Mouse (Mus musculus) gonadal fat pad, adult 2 months (tissue): ENCODE data around the gene Psmb7. TPM values are rescaled to one million over a fixed set of nuclear protein-coding genes. Genes with fewer than 3 reads are reported as not detected.

Experiments used
- DNase-seq: peaks from one replicate; pipeline ENCODE4 v3.0.0-alpha.2; 2012; ENCODE audit warnings: low read depth
- polyA plus RNA-seq: library from polyadenylated mRNA; depleted of rRNA; stranded (reverse); fragments of >200 nt; gene quantifications from 2 replicates; pipeline ENCODE4 v1.2.3, GENCODE M21; 2012

Psmb7 gene
- polyA plus RNA-seq, 1 experiment = 118 TPM

DNA sequence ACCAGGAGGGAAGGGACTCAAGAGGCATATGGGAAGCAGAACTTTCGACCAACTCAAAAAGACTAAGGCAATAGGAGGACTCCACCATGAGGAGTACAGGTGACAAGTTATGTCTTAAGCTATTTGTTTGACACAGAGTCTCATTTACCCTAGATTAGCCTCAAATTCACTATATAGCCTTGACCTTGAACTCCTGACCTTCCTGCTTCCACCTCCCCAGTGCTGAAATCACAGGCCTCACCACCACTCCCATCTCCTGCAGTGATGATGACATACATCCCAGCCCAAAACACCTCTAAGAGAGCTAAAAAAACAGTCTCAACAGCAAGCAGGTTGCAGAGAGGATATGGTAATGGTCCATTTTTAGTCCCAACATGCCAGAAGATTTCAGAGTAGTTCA lies 2.1 kb downstream of the Psmb7 start:
- no peak for DNase-seq

DNA sequence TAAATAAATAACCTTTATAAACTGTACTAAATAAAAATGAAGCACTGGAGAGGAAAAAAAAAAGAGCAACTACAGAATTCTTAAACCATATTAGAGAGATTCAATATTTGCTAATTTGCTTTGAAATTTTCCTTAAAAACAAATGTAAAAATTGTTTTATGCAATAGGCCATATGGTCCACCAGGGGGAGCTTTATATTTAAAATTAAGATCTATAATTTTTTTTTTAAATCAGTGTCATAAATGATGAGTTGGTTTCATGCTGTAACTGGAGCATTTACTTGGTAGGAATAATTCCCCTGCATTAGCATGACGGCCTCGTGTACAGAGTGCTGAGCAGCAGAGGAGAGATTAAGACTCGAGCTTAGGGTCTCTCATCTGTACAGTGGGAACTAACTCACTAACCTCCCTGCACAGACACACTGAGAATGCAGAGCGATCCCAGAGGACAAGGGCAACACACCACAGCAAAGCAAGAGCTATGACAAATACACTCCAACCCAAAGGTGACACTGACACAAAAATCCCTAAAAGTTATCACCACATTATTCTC lies 6.1 kb downstream of the Psmb7 start:
- no peak for DNase-seq

DNA sequence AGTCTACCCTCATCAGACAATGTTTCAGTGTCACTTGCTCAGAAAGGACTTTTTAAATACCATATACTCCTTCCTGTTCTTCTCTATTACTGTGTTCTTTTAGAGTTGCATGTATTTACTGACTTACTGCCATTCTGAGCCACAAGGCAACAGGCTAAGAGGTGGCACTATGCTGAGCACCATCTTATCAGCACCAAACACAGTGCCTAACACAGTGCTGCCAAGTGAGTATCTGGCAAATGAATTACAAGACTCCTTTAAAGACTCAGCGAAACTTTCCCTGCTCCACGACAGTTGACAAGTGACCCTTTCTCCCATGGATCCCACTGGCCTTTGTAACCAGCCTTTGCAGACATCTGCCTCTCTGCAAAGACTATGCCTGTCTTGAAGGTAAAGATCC lies 13.3 kb downstream of the Psmb7 start:
- no peak for DNase-seq

DNA sequence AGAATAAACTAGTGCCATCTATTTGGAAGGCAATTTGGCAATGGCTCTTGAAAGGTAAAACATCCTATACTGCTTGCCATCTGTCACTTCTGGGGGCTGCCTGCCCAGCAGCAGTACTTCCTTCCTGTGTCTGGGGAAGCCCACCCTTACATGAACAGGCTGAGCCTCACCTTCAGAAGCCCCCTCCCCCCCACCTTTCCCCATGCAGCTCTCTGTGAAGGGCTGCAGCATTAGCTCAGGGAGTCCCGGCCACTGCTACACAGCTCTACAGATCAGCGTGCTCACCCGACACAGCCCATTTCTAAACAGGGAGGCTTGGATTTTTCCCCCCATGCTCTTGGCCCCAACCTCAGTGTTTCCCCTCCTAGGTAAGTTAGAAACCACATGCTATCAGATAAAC lies 14.4 kb downstream of the Psmb7 start:
- no peak for DNase-seq

DNA sequence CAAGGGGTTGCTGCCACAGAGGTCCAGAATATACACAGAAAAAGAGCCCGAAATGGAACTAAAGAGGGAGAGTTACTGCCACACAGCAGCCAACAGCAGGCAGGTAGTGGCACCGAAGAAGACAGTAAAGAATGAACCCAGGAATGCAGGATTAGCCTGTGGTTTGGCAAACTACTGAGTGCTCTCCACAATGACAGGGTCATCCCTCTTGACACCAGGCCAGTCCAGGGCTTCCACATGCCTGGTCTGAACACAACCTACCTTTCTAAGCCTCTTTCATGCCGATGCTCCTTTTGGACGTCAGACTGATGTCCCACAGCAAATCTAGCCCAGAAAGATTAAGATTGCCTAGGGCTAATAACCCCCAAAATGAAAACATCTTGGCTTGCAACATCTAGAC lies 15.1 kb downstream of the Psmb7 start:
- DNase-seq = no peak

DNA sequence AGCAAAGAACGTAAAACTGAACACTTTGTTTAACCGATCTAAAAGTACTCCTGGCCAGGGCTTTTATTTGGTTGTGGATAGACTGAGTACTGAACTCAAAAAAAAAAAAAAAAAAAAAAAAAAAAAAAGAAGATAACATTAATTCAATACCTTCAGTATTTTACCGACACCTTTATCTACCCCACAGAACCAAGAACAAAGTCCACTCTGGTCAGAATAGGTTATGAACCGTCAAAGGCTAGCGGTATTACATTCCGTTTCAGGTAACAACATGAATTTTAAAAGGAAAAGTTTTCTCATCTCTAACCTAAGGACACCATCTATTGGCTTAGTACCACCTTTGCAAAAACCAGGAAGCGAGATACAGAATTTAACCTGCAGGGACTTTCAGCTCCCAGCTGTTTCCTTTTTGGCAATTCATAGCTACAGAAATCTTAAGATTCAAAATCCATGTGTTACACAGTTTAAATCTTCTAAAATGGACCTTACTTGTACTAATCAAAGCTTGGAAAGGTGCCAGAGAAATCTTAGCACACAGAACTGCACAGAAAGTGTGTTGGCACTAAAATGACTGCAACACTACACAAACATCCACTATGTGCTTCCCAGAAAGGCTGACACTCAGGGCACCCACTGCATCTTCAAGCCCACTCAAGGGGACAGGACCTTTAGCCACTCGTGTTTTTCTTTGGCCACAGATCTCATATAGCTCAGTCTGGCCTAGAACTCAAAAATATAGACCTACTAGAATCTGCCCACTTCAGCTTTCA lies 19.9 kb downstream of the Psmb7 start:
- no peak for DNase-seq

DNA sequence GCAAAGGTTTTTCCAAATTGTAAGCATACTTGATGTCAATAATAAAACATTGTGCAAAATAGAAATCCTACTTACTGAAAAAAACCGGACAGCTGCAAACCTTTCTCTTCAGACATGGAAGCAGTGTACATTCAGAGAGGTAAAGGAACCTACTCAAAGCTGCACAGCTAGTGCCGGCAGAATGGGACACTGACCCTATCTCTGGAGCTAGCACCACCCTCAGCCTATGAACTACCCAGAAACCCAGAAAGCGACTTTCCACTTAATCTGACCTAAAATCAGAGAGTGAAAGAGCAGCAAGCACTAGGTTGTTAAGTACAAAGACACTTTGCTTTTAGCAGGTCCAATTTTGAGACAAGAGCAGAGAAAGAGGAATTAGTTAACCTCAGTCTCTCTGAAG lies 20.5 kb downstream of the Psmb7 start:
- no peak for DNase-seq

DNA sequence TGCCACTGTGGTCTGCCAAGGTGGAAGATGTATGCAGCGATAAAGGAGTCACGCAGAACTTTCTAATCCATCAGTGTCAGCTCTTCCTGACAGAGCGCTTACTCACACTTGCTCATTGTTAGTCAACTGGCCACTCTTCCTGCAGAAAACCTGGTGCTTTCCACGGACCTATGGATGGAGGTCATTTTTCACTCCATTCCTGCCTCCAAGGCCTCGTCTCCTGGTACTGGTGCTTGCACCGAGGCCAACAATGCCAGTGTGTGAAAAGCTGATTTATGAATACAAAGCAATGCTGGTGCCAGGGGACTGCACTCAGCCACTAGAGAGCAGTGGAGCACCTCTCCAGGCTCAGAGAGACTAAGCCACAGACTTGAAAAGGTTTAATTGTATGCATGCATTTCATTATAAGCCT lies 22.3 kb downstream of the Psmb7 start:
- no peak for DNase-seq

DNA sequence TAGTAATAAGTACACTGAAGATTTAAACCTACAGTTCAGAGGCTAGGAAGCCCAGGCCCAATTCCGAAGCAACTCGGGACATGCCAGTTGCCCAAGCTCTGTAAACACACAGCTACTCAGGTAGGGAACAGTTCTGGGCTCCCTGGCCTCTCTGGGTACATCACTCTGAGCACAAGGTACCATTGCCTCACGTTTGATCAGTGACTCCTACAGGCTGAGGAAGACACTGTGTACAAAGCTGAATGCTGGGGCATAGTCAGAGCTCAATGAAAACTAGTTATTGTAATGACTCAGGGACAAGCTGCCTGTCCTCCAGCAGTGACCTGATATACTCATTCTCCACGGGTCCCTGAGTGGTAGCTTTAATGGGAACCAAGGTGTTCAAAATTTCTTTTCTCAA lies 22.8 kb downstream of the Psmb7 start:
- no peak for DNase-seq

DNA sequence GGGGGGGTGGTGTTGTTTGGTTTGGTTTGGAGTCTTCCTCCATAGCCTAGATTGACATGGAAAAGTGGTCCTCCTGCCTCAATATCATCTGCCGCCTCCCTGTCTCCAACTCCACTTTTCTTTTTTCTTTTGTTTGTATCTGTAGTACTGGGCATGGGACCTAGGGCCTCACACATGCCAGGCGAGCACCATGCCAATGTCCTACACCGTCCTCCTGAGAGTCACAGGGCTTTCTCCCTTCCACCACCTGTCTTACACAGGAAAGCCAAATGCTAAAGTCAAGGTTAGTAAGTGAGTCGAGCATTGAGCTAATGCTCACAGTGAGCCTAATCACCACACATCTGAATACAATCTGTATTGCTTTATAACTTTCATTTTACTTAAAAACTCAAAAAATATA lies 24.1 kb downstream of the Psmb7 start:
- DNase-seq = no peak

DNA sequence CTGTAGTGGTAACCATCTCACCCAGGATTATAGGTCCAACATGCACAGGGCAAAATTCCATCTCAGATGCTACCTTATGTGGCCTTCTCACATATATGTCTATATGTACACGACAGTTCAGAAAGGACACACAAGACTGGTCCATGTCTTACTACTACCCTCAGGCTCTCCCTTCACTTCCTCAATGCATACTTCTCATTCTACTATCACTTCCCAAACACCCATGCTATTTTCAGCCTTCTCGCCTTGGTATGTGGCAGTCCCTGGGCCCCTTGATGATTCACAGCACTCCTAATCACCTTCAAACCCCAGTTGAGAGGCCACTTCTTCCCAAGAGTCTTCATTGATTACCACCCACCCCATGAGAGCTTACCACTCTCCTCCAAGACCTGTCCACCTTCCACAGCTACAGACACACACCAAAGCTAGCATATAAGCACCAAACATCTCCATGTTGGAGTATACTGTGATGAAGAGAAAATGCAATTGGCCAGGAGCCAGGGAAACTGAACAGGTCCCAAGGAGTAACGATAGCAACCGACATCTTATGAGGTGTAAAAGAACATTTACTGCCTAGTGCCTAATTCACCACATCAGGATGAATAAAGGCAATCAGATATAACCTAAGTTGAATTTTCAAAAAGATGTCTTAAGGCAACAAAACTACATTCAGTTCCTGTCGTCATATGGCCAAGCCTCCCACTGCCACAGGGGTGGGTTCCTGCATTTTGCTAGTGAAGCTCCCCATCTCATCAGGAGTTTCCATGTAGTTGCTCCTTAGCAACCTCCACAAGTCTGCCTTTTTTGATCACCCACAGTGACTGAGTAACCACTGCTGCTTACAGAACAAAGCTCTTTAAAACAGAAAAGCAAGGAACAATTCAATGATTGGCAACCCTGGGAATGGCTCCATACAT lies 26.7 kb downstream of the Psmb7 start:
- no peak for DNase-seq

DNA sequence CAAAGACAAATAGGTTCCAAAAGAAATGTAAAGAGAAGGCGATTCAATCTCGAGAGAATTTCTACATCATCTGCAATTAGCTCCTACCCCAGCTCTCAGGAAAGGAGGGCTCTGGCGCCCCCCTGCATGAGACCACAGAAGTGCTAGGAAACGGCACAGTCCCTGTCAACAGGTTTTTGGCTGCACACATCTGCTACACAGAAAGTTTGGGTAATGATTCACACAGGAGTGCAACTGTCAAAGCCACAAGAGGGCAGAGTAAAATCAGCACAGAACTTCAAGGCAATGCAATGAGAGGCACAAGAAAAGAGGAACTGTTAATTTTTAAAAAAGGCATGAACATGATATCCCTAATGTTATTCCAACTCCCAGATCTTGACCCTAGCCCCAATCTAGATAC lies 27.8 kb downstream of the Psmb7 start:
- DNase-seq = no peak

DNA sequence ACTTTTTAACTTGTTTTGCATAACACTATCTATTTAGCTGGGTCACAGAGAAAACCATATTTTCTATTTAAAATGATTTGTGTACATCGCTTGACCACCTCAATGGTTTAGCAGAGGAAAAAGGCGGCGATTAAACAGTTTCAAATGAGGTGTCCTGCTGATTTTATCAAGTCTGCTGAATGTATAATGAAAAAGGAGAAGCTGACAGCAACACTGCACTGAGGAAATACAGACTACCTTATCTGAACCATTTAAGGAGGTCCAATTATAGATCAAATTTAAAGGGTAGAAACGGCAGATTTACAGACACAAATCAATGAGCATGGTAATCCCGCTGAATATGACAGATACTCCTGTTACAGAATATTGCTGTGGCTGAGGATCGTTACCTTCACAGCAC lies 29.4 kb downstream of the Psmb7 start:
- DNase-seq = no peak

DNA sequence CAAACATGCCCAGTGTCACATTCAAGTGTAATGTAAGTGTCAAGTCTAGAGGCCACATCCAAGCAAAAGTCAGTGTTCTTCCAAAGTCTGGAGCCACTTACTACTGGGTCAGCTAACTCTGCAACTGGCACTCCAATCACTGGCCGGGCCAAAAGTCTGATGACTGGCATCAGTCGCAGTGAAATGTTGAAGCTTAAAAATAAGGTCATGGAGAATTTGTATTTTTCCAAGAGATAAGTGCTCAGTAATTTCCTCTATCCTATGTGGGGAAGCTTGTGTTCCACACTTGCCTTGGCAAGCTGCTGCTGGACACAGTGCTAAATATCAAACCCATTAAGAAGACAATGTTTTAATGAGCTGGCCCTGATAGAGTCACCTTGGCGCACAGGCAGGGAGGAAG lies 30.3 kb downstream of the Psmb7 start:
- DNase-seq = no peak

DNA sequence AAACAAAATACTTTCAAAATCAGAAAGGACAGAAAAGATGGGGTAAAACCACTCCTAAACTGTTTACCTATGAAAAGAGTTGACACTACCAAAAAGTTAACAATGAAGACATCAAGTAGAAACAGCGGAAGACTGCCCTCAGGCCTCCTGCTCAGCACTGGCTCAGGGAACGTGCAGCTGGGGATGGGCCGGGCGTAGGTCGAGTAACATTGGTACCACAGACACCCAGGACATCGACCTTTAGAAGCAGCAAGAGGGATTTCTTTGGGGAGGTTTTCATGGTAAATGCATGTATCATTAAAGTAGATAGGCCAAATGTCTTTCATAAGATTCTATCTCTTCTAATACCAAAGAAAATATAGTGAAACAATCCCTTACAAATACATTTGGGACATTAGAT lies 31.3 kb downstream of the Psmb7 start:
- no peak for DNase-seq

DNA sequence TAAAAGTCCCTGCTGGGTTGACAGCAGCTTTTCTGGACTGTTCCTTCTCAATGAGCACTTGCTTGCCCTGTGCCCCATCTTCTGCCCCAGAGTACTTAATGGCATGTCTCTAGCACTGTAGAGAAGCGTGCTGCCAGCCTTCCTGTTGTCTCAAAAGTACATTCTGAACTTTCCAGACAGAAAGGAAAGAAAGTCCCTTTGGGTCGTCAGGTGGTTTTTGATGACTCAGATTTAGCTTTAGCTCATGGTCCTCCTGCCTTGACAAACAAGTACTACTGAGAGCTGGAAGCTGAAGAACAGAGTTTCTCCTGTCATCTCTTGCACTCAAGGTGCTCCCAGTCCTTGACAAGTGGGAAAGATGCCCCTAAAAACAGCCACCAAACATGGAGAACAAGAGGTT lies 33.7 kb downstream of the Psmb7 start:
- DNase-seq = no peak

DNA sequence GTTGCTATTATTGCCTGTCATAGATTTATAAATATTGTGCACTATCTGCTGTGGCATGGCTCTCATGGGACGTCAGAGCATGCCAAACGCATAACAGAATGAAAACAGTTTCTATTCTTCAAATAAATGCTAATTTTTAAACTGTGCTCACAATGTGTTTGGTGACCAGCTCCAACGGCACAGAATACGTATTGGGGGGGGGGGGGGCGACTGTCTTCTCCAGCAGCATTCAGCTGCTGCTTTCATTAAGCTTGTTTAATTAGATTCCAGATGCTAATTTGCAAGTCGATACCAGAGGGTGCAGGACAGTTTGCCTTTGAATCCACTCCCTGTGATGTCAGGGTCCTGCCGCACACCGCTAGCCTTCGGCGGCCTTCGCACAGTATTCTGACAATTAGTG lies 34.6 kb downstream of the Psmb7 start:
- DNase-seq = no peak

DNA sequence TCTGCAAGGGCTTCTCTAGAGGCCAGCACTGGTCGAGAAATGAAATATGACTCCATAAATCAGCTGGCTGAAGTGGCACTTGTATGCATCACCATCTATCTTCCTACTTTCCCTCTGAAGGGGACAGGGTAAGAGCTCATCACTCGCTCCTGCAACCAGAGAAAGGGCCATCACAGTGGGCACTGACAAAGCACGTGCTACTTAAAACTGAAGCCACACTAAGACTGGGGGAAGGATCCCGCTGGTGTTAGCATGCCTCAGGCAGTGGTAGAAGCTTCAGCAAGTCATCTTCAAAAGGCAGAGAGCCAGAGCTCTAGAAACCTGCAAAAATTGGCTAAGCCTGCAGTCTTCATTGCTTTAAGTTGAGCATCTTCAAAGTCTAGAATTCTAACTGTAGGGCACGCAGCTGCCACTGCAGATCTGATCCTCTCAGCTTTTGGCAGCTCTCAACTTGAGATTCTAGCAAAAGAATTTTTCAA lies 35.0 kb downstream of the Psmb7 start:
- DNase-seq = no peak

DNA sequence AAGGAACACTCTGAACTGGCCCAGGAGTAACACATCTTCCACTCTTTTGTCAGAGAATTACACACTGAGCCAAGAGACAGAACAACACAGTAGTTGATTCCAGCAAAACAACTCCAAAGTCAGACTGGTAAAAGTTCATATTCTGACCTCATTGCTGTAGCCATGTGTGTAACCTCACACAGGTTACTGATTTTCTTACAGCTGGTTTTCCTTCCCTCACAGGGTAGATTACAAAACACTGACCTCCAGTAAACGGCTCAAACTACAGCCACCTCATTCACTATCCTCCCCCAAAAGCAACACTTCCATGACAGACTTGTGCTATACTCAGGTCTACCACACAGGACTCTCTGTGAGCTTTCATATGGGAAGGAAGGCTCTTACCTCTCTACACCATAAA lies 36.2 kb downstream of the Psmb7 start:
- DNase-seq = no peak

DNA sequence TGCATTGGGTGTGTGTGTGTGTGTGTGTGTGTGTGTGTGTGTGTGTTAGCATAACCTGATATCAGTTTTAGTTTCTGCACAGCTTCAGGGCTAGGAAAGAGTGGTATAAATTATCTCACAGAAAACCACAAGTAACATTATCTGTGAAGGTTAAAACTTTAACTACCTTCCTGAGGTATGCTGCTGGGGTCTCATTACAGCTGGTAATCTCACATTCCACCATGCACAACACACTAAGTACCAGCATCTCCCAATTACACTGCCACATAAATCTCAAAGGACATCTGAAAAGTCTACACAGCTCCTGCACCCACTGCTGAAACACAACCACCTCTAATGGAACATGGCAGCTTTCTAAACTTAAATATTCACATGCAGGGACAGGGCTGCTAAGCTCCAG lies 43.0 kb downstream of the Psmb7 start:
- DNase-seq = no peak

DNA sequence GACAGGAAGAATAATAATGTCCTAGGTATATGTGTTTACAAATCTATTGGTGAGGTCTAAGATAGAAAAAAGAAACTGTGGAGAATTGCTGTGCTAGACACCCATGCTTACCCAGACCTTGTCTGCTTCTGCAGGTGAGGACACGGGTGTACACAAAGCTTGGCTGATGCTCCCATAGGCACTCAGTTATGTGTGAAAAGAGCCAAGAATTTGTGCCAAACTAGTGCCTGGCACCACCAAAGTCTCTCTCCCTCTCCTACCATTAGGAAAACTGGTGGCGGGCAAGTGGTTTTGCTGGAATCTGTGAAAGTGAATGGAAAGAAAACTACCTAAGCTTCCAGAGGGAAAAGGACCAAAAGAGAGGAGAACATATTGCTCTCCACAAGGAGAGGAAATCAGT lies 45.5 kb downstream of the Psmb7 start:
- no peak for DNase-seq

DNA sequence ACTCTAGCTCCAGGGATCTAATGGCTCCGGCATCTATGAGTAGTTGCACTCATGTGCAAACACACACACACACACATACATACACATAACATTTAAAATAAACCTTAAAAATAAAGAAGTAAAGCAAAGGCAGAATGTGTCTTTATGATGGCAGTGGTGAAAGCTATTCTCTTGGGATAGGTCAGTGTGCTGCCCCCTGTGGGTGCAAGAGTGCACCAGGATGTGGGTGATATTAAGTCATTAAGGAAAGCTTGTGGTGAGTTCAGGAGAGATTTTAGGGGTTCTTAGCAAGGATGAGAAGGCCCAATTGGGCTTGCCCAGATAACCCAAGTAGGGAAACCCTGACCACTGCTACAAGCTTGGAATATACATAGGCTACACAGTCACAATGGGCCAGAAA lies 46.0 kb downstream of the Psmb7 start:
- no peak for DNase-seq

DNA sequence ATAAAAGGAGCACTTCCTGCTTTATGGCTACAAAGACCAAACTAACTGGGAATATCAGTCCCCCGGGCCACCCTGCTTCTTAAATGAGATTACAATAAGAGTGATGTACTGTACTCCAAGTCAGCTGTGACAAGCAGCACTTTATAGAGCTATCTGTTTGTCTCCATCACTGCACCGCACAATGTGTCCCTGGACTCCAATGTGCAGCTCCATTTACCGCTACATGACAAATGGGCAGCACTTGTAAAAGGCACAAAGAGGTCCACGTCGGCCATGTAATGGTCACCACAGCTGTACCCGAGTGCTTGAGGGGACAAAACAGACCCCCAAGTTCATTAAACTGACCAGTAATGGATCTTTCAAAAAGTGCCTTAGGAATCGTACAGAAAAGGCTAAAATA lies 49.0 kb downstream of the Psmb7 start:
- DNase-seq = no peak
